Mouse (Mus musculus) neural tube, embryonic 15.5 days (tissue): ENCODE results near the gene Ppm1g. TPM values are rescaled to one million over a fixed set of nuclear protein-coding genes. Genes with fewer than 3 reads are reported as not detected.

Experiments
- polyA plus RNA-seq: library from polyadenylated mRNA; unstranded; fragments of >200 nt; fragmentation: Nextera tagmentation; extraction: Ambion mirVana; gene quantifications from 2 replicates; pipeline ENCODE4 v1.2.1, GENCODE M21; 2015

The Ppm1g gene
- polyA plus RNA-seq, 1 experiment from 2014 or later: 173 TPM

Other genes with a start within 250 kb of the Ppm1g start
- gene Atraid, start 172.4 kb downstream of the Ppm1g start, polyA plus RNA-seq: 173 and 179 TPM in 2 replicates
- 16.7 and 17.8 TPM in 2 replicates for gene Slc5a6, start 171.8 kb downstream of the Ppm1g start, polyA plus RNA-seq
- gene Cad, start 165.9 kb downstream of the Ppm1g start, polyA plus RNA-seq: 11.6 and 13.5 TPM in 2 replicates
- gene Dnajc5g, start 114.4 kb downstream of the Ppm1g start, polyA plus RNA-seq: not detected in 2 replicates
- gene Slc30a3, start 112.5 kb downstream of the Ppm1g start, polyA plus RNA-seq: 44.9 and 55.5 TPM in 2 replicates
- 0.33 and 1.5 TPM in 2 replicates for gene Trim54, start 104.0 kb downstream of the Ppm1g start, polyA plus RNA-seq
- gene Ucn, start 81.9 kb downstream of the Ppm1g start, polyA plus RNA-seq: 0.41 TPM in 1 of 2 replicates, not detected in the other
- gene Mpv17, start 66.4 kb downstream of the Ppm1g start, polyA plus RNA-seq: 57.4 and 58.0 TPM in 2 replicates
- gene Gm29609, start 40.8 kb downstream of the Ppm1g start, polyA plus RNA-seq: 1.5 and 1.9 TPM in 2 replicates
- 54.0 and 61.9 TPM in 2 replicates for gene Gtf3c2, start 40.5 kb downstream of the Ppm1g start, polyA plus RNA-seq
- 111 and 120 TPM in 2 replicates for gene Snx17, start 27.5 kb downstream of the Ppm1g start, polyA plus RNA-seq
- 86.8 and 90.4 TPM in 2 replicates for gene Eif2b4, start 27.3 kb downstream of the Ppm1g start, polyA plus RNA-seq
- 14.2 and 14.9 TPM in 2 replicates for gene Zfp513, start 18.4 kb downstream of the Ppm1g start, polyA plus RNA-seq
- 166 and 168 TPM in 2 replicates for gene Nrbp1, start 20.2 kb upstream of the Ppm1g start, polyA plus RNA-seq
- 0.36 and 0.51 TPM in 2 replicates for gene Gm9970, start 20.5 kb upstream of the Ppm1g start, polyA plus RNA-seq
- gene Krtcap3, start 31.0 kb upstream of the Ppm1g start, polyA plus RNA-seq: 3.0 and 11.2 TPM in 2 replicates
- 28.9 and 30.4 TPM in 2 replicates for gene Ift172, start 70.4 kb upstream of the Ppm1g start, polyA plus RNA-seq
- gene Fndc4, start 75.4 kb upstream of the Ppm1g start, polyA plus RNA-seq: 102 and 129 TPM in 2 replicates
- gene Gckr, start 76.8 kb upstream of the Ppm1g start, polyA plus RNA-seq: 0.10 and 0.24 TPM in 2 replicates
- 97.9 and 110 TPM in 2 replicates for gene Zfp512, start 231.7 kb upstream of the Ppm1g start, polyA plus RNA-seq